In genomic region chr1:58444691-58445090, GRCm38 (mm10) we compare ENCODE assay signal across 8 mouse cellular contexts. TPM values are rescaled to one million over a fixed set of nuclear protein-coding genes. Genes with fewer than 3 reads are reported as not detected.
A peak's percentile ranks its signal among the peaks of the same experiment; 100 is the strongest.
DNase-seq lines count a peak whose midpoint lies in the region; ATAC-seq lines count a peak whose summit lies in the region.

No protein-coding gene starts in this region.

- WGBS in liver, embryonic 11.5 days, result 11% methylated on average over 10 of the region's 10 CpGs

- no peaks in the 10 kb centered on the region for H3K27me3 ChIP-seq in erythroblast, embryonic 14.5 days (ENCODE audit: control insufficient read depth)
- no peaks in the 10 kb centered on the region for H3K27me3 ChIP-seq in liver, embryonic 11.5 days (replicated peaks; ENCODE audit: control insufficient read depth, insufficient read depth, low read length)

- H3K36me3 ChIP-seq in erythroblast, embryonic 14.5 days (ENCODE audit: control insufficient read depth), result peaks cover 37% of the 10 kb centered on the region
- peaks cover 8% of the 10 kb centered on the region; the same call in 1 of the 2 replicates for H3K36me3 ChIP-seq in liver, embryonic 11.5 days (ENCODE audit: control insufficient read depth, insufficient read depth, low read length)

- H3K9me3 ChIP-seq in erythroblast, embryonic 14.5 days (ENCODE audit: control insufficient read depth, low read length), result no peaks in the 10 kb centered on the region
- H3K9me3 ChIP-seq in liver, embryonic 11.5 days (ENCODE audit: control insufficient read depth, low read length), result no peaks in the 10 kb centered on the region

- peak overlapping the region; percentile 84 for H3K27ac ChIP-seq in liver, embryonic 11.5 days (ENCODE audit: low read depth, low read length)

- peak overlapping the region; percentile 84 for H3K4me3 ChIP-seq in erythroblast, embryonic 14.5 days (replicated peaks)
- H3K4me3 ChIP-seq in liver, embryonic 11.5 days (ENCODE audit: low read depth, low read length), result peak overlapping the region; percentile 73

- peak overlapping the region; percentile 87 for H3K9ac ChIP-seq in liver, embryonic 11.5 days (ENCODE audit: low read depth, low read length)

- peak; percentile 34 for DNase-seq in thymus, postnatal 14 days
- DNase-seq in thymus, postnatal 36 days, result no peak
- DNase-seq in liver, embryonic 11.5 days (ENCODE audit: low spot score), result no peak
- DNase-seq in left cerebral cortex, adult 8-10 months (ENCODE audit: low spot score in 2 of 2), result no peak
- DNase-seq in layer of hippocampus, adult 18-20 months (ENCODE audit: low spot score in 2 of 2), result no peak
- DNase-seq in adrenal gland, postnatal 14 days, result no peak

- H3K4me1 ChIP-seq in erythroblast, embryonic 14.5 days (ENCODE audit: control insufficient read depth), result peaks cover 45% of the 10 kb centered on the region
- H3K4me1 ChIP-seq in liver, embryonic 11.5 days (replicated peaks; ENCODE audit: control insufficient read depth, insufficient read depth, low read length), result peaks cover 5% of the 10 kb centered on the region; the same call in 1 of the 2 replicates

- no peak for ATAC-seq in erythroblast, adult 5-6 weeks (replicated peaks; ENCODE audit: low FRiP score, poor library complexity, severe bottlenecking)
- ATAC-seq in liver, embryonic 11.5 days (replicated peaks; ENCODE audit: low FRiP score), result 0 out of 2 replicates have a peak, but pooled peaks have one; percentile 48

- peak overlapping the region; percentile 75 for H3K4me2 ChIP-seq in liver, embryonic 11.5 days

RNA-seq across cellular contexts. Expression of gene Nif3l1, which starts 0.3 kb away (rescaled TPM):
- polyA plus RNA-seq in erythroblast, embryonic 14.5 days (2012), result 0.08 and 0.25 TPM in 2 replicates
- total RNA-seq in erythroblast, adult 5-6 weeks (2015; ENCODE audit: low replicate concordance), result 0.77 and 13.4 TPM in 2 replicates
- 5.0 and 8.9 TPM in 2 replicates for total RNA-seq in erythroblast, adult 5-6 weeks (2017; ENCODE audit: low replicate concordance)
- polyA plus RNA-seq in liver, embryonic 11.5 days (2014; fragmentation: Nextera tagmentation; extraction: Ambion mirVana), result 44.0 and 45.0 TPM in 2 replicates
- 10 to 100 TPM; 15.6 to 19.3 (median 18.0) TPM for total RNA-seq in left cerebral cortex, adult 8-10 months (2022)
- 10 to 100 TPM; 18.5 to 23.2 TPM for total RNA-seq in layer of hippocampus, adult 18-20 months (2021)
- total RNA-seq in adrenal gland, postnatal 14 days (2021), result 17.6 and 18.8 TPM in 2 replicates

RNA-seq across cellular contexts. Expression of gene Ppil3, which starts 0.6 kb away (rescaled TPM):
- 0.40 and 0.43 TPM in 2 replicates for polyA plus RNA-seq in erythroblast, embryonic 14.5 days (2012)
- total RNA-seq in erythroblast, adult 5-6 weeks (2015; ENCODE audit: low replicate concordance), result 15.6 and 18.4 TPM in 2 replicates
- total RNA-seq in erythroblast, adult 5-6 weeks (2017; ENCODE audit: low replicate concordance), result 7.2 and 13.4 TPM in 2 replicates
- polyA plus RNA-seq in liver, embryonic 11.5 days (2014; fragmentation: Nextera tagmentation; extraction: Ambion mirVana), result 58.6 and 62.8 TPM in 2 replicates
- total RNA-seq in left cerebral cortex, adult 8-10 months (2022), result 10 to 100 TPM; 27.1 to 32.2 (median 29.8) TPM
- 10 to 100 TPM; 25.2 to 25.9 TPM for total RNA-seq in layer of hippocampus, adult 18-20 months (2021)
- 26.5 and 35.0 TPM in 2 replicates for total RNA-seq in adrenal gland, postnatal 14 days (2021)

RNA-seq across cellular contexts. Expression of gene Clk1, which starts 20.8 kb away (rescaled TPM):
- 1.5 and 2.9 TPM in 2 replicates for polyA plus RNA-seq in erythroblast, embryonic 14.5 days (2012)
- 1,350 and 1,470 TPM in 2 replicates for total RNA-seq in erythroblast, adult 5-6 weeks (2015; ENCODE audit: low replicate concordance)
- total RNA-seq in erythroblast, adult 5-6 weeks (2017; ENCODE audit: low replicate concordance), result 1,532 and 1,795 TPM in 2 replicates
- 124 and 129 TPM in 2 replicates for polyA plus RNA-seq in liver, embryonic 11.5 days (2014; fragmentation: Nextera tagmentation; extraction: Ambion mirVana)
- total RNA-seq in left cerebral cortex, adult 8-10 months (2022), result 100 to 1,000 TPM in 3 of 4 experiments, 10 to 100 TPM in 1; 80.9 to 126 (median 112) TPM
- total RNA-seq in layer of hippocampus, adult 18-20 months (2021), result 100 to 1,000 TPM; 144 to 166 TPM
- 167 and 176 TPM in 2 replicates for total RNA-seq in adrenal gland, postnatal 14 days (2021)

RNA-seq across cellular contexts. Expression of gene Bzw1, which starts 52.0 kb away (rescaled TPM):
- polyA plus RNA-seq in erythroblast, embryonic 14.5 days (2012), result 0.15 and 0.30 TPM in 2 replicates
- total RNA-seq in erythroblast, adult 5-6 weeks (2015; ENCODE audit: low replicate concordance), result 53.8 and 57.5 TPM in 2 replicates
- 43.8 and 48.4 TPM in 2 replicates for total RNA-seq in erythroblast, adult 5-6 weeks (2017; ENCODE audit: low replicate concordance)
- polyA plus RNA-seq in liver, embryonic 11.5 days (2014; fragmentation: Nextera tagmentation; extraction: Ambion mirVana), result 344 and 399 TPM in 2 replicates
- total RNA-seq in left cerebral cortex, adult 8-10 months (2022), result 100 to 1,000 TPM; 127 to 145 (median 134) TPM
- 100 to 1,000 TPM; 109 to 114 TPM for total RNA-seq in layer of hippocampus, adult 18-20 months (2021)
- total RNA-seq in adrenal gland, postnatal 14 days (2021), result 180 and 184 TPM in 2 replicates
